Mouse (Mus musculus): ENCODE data around the gene Ppp1r14b. TPM values are rescaled to one million over a fixed set of nuclear protein-coding genes. Genes with fewer than 3 reads are reported as not detected.

Ppp1r14b gene
- 31.2 to 34.4 TPM (median 33.6 TPM) in 3 replicates for total RNA-seq (2017)

- peak; percentile 68 for ATAC-seq (replicated peaks; ENCODE audit: insufficient number of reproducible peaks, low FRiP score, low TSS enrichment, poor library complexity, severe bottlenecking)
These were observed at the start of gene Ppp1r14b for GRCm38 (mm10) chr19:6974211-6975205. TSS of gene Ppp1r14b (plus strand) at chr19:6974968.

DNA sequence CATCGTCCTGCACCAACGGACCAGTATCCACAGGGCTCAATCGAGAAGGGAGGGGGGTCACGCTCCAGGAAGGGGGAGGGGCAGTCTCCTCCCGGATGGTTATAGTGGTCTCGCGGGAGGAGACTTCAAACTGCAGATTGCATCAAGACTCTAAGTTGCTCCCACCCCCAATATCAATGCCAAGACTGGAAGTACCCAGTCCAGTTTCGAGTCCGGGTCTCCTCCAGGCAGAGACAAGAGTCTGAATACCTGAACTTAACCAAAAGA lies 49.5 kb upstream of the Ppp1r14b start, which contains the start of gene Catsperz:
TSS of gene Catsperz (minus strand) at position 74 of the 267 bp plus-strand sequence.
- no peak for ATAC-seq (replicated peaks; ENCODE audit: insufficient number of reproducible peaks, low FRiP score, low TSS enrichment, poor library complexity, severe bottlenecking)

DNA sequence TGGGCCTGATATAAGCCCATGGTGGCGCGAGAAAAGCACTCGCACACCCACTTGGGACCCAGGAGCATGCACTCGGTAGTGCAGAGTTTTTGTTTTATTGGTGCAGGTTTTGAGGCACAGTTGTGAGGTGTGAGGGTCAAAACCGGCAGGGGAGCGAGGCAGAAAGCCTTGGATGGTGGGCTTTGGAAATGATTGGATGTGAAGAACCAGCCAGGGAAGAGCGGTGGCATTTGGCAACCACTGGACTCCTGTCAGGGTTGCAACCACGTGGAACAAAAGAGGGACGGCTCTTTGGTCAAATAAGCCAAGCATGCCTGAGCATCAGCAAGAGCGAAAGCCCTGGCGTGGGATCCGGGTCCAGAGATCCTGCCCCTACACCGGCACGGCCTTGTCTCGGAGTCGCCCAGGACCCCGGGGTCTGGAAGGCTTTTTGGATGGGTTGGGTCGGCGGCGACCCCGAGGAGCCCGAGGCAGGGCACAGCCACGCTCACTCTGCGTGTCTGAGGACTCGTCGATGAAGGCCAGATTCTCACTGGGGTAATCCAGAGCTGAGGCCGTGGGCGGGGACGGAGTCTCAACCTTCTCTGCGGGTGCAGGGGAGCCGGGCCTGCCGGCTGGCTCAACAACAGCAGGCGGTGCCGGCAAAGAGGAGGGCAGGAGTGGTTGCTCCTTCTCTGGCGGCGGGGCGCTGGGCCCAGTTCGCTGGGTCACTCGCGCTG lies 49.0 kb upstream of the Ppp1r14b start:
- ATAC-seq (replicated peaks; ENCODE audit: insufficient number of reproducible peaks, low FRiP score, low TSS enrichment, poor library complexity, severe bottlenecking): no peak

GRCm38 (mm10) chr19:6926559-6927255 lies 48.1 kb upstream of the Ppp1r14b start:
- no peak for ATAC-seq (replicated peaks; ENCODE audit: insufficient number of reproducible peaks, low FRiP score, low TSS enrichment, poor library complexity, severe bottlenecking)

DNA sequence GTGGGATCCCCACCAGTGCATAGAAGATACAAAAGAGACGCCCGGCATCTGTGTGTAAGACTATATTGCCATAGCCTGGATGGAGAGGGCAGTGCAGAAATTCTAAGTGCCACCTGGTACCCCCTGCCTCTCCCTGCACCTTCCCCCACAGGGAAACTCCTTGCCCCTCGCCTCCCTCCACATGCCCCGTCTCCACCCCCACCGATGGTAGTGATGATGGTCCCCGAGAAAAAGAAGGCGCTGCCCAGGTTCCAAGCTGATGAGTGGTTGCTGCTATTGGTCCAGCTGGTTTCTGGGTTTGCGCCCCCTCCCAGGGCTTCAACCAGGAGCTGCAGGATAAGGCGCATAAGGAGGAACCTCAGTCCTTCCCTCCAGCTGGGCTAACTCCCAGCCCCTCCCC lies 46.7 kb upstream of the Ppp1r14b start:
- no peak for ATAC-seq (replicated peaks; ENCODE audit: insufficient number of reproducible peaks, low FRiP score, low TSS enrichment, poor library complexity, severe bottlenecking)

DNA sequence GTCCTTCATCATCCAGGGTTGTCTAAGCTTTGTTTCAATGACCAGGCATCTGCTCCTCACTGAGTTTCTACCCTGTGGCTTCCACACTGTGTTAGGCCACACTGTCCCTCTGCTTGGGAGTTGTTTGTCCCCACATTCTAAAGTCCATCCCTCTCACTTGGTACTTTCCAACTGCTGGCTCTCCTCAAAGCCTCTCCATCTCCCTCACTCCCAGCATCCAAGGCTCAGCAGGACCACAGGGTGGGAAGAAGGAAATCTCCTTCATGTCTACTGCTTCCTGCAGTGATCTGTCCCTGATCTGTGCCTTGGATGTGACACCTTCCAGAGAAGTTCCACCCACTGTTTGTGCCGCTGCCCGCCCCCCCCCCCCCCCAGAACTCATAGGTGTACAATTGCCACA lies 43.8 kb upstream of the Ppp1r14b start:
- no peak for ATAC-seq (replicated peaks; ENCODE audit: insufficient number of reproducible peaks, low FRiP score, low TSS enrichment, poor library complexity, severe bottlenecking)

- ATAC-seq (replicated peaks; ENCODE audit: insufficient number of reproducible peaks, low FRiP score, low TSS enrichment, poor library complexity, severe bottlenecking): no peak
These were observed 42.8 kb upstream of the Ppp1r14b start for GRCm38 (mm10) chr19:6932018-6932417.

DNA sequence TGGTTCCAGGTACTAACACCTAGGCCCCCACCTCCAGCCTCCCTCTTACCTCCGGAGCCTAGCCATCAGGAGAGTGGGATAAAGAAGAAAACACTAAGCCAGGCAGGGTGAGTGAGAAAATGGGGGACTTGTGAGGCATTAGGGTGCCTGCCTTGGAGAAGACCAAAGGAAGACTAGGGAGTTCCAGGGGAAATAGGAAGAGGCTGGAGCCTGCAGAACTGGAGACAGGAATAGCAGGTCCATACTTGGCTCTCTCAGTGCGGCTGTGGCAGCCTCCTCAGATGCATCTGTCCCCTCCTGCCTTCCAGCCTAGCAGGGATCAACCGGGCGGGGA lies 41.7 kb upstream of the Ppp1r14b start:
- no peak for ATAC-seq (replicated peaks; ENCODE audit: insufficient number of reproducible peaks, low FRiP score, low TSS enrichment, poor library complexity, severe bottlenecking)

DNA sequence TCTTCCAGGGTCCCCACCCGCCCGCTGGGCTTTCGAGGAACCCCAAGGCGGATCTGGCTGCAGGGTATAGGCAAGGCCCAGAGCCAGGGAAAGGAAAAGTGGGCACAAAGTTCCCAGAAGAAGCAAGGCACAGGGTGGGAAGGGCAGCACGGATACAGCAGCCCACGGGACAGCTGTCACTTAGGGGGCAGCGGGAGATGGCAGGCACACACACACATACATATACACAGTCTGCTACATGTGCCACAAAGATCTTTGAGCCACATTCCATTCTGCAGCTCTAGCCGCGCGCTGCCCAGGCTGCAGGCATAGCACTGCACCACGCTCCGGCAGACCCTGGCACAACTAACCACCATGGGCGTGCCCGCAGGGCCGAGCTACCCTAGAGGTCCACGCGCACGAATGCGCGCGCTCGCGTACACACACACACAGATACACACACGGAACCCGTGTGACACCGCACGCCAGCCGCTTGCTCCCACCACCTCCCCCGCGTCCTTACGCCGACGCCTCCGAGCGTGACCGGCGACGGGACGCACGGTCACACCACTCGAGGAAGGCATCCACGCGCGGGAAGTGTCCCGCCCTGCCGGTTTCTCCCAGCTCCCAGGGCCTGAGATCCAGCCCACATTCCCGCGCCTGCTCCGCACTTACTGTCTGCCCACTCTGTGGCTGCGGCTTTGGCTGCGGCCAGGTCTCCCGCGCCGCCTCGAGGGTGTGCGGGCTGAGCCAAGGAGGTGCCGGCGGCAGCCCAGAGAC lies 41.2 kb upstream of the Ppp1r14b start:
- ATAC-seq (replicated peaks; ENCODE audit: insufficient number of reproducible peaks, low FRiP score, low TSS enrichment, poor library complexity, severe bottlenecking): 0 out of 2 replicates have a peak, but pooled peaks have one; percentile 15

- ATAC-seq (replicated peaks; ENCODE audit: insufficient number of reproducible peaks, low FRiP score, low TSS enrichment, poor library complexity, severe bottlenecking): no peak
These were observed 40.4 kb upstream of the Ppp1r14b start, which contains the start of gene Kcnk4 for GRCm38 (mm10) chr19:6934195-6934977. TSS of gene Kcnk4 (minus strand) at chr19:6934515.

- 0 out of 2 replicates have a peak, but pooled peaks have one; percentile 29 for ATAC-seq (replicated peaks; ENCODE audit: insufficient number of reproducible peaks, low FRiP score, low TSS enrichment, poor library complexity, severe bottlenecking)
These were observed 38.5 kb upstream of the Ppp1r14b start for GRCm38 (mm10) chr19:6936299-6936698.

DNA sequence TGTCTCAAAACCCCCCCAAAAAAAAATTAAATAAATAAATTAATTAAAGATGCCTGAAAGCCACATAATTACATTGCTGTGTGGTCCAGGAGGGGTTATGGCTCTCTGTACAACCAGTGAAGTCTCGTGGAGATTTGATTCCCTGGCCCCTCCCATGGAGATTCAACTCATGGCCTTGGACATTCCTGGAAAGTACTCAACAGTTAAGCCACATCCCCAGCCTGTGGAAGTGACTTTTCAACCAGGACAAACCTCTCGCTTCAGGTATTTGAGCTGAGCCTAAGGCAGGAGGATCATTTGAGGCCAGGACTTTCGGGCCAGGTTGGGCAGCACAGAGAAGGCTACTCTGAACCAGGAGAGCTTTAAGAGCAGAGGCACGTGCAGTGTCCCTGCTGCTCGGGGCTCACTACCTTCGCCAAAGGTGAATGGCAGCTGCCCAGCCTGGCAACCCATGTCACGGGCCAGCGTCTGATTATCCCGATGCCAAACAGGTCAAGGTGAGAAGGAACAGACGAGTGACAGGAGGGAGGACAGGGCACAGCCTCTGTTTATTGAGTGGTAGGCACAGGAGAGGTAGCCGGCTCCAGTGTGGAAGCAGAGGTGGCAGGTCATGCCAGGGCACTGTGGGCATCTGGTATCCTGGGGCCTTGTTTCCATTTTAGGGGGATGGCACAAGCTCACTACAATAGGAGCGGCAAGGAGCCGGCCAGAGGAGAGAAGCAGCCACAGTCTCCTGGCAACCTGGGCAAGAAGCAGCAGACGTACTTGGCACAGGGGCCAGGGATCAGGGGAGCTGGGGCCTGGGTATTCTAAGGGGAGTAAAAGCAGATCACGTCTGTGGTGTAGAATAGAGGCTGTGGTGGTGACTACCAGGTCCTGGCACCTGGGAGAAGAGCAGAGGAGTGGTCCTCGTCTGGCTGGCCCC lies 37.0 kb upstream of the Ppp1r14b start:
- no peak for ATAC-seq (replicated peaks; ENCODE audit: insufficient number of reproducible peaks, low FRiP score, low TSS enrichment, poor library complexity, severe bottlenecking)

GRCm38 (mm10) chr19:6939106-6940002 lies 35.4 kb upstream of the Ppp1r14b start:
- ATAC-seq (replicated peaks; ENCODE audit: insufficient number of reproducible peaks, low FRiP score, low TSS enrichment, poor library complexity, severe bottlenecking): no peak

DNA sequence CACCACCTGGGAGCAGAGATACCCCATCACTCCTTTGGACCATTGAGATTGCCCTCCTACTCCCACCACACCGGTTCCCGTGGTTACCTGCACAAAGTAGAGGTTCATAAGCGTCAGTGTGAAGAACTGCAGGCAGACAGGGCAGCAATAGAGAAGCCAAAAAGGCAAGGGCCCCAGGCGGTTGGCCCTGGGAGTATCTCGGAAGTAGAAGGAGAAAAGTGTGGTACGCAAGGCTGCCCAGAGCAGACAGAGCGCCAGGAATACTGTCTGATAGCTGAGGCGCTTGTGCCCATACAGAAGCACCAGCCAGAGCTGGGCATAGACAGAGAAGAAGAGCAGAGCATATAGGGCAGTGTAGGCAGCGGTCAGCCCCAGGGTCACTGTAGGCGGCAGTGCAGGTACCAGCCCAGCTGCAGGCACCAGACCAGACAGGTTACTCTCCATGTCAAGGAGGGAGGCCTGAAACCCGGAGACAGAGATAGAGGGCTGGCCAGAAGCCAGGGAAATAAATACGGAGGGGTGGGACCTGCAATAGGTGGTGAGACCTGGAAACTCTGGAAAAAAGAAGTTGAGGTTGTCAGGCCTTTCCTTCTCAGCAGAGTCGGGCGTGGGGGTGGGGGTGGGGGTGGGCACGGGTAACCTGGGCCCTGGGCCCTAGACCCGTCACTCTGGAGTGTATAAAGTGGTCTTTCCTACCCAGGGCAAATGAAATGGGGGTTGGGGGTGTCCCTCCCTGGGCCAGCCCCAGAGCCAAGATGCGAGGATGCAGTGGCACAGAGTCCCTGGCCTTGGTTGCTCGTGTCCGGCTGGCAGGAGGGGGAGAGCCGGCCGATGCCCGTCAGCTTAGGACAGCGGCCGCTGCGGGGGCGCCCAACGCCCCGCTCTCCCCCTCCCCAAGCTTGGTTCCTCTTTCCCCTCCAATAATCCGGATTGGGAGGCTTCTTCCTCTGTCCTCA lies 34.1 kb upstream of the Ppp1r14b start:
- ATAC-seq (replicated peaks; ENCODE audit: insufficient number of reproducible peaks, low FRiP score, low TSS enrichment, poor library complexity, severe bottlenecking): no peak

Measured in monocyte, adult 5-6 weeks (primary cell).